In the genomic region with DNA sequence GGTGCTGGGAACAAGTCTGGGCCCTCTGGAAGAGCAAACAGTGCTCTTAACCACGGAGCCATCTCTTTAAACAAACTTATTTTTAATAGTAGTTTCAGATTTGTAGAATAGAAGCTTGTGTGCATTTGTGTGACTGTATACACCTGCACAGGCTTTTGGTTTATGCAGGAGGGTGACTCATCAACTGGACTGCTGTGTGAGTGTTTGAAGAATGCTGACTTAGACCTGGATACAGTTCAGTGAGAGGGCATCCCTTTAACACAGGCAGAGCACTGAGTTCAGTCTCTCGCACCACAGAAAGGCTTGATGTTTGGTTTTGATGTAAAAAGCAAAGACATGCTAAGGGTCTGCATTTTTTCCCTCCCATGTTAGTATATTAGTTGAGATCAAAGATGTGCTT, we compare ENCODE assay signal across 30 mouse cellular contexts.
"Had no signal": no experiment of that assay in that cellular context is flagged by ENCODE, and none has a peak within 500 bp of the region (broad histone marks: within the 10 kb centered on the region; RNA-seq: fewer than 3 reads in every experiment).

No protein-coding gene starts in this region.

- H3K4me1 ChIP-seq: heart, embryonic 10.5 days; heart, embryonic 13.5 days; heart, embryonic 15.5 days; hindbrain, embryonic 10.5 days; hindbrain, embryonic 12.5 days; hindbrain, embryonic 13.5 days; hindbrain, embryonic 15.5 days; intestine, embryonic 15.5 days had no signal

- H3K4me3 ChIP-seq: heart, embryonic 10.5 days; heart, embryonic 12.5 days; heart, embryonic 13.5 days; heart, embryonic 15.5 days; hindbrain, embryonic 10.5 days; hindbrain, embryonic 12.5 days; hindbrain, embryonic 13.5 days; hindbrain, embryonic 15.5 days; intestine, embryonic 15.5 days; layer of hippocampus, adult 2 months; left cerebral cortex, adult 2 months had no signal

- ATAC-seq: hindbrain, embryonic 16.5 days; hindbrain, postnatal 0 days; inflammation-experienced regulatory T-cells, adult 6 months; intestine, embryonic 15.5 days; intestine, embryonic 16.5 days; intestine, postnatal 0 days had no signal

- DNase-seq: heart, postnatal 10 days; heart, postnatal 14 days; heart, postnatal 36 days; heart, postnatal 4 days; kidney, adult 11 months; kidney, postnatal 10 days; kidney, postnatal 14 days; kidney, postnatal 25 days; kidney, postnatal 4 days; layer of hippocampus, adult 9-11 months; layer of hippocampus, postnatal 36 days had no signal

- H3K27ac ChIP-seq: heart, embryonic 10.5 days; heart, embryonic 13.5 days; heart, embryonic 15.5 days; hindbrain, embryonic 10.5 days; hindbrain, embryonic 12.5 days; hindbrain, embryonic 13.5 days; hindbrain, embryonic 14.5 days; hindbrain, embryonic 15.5 days; hindbrain, postnatal 0 days; intestine, embryonic 15.5 days; kidney, postnatal 0 days; layer of hippocampus, adult 2 months; left cerebral cortex, adult 2 months had no signal

- H3K4me2 ChIP-seq: heart, embryonic 11.5 days; heart, embryonic 12.5 days; heart, embryonic 13.5 days; heart, embryonic 15.5 days; hindbrain, embryonic 12.5 days; hindbrain, embryonic 13.5 days; hindbrain, embryonic 14.5 days; hindbrain, embryonic 15.5 days; intestine, embryonic 15.5 days had no signal

- H3K9ac ChIP-seq: heart, embryonic 12.5 days; heart, embryonic 13.5 days; heart, embryonic 15.5 days; hindbrain, embryonic 12.5 days; hindbrain, embryonic 13.5 days; hindbrain, embryonic 14.5 days; hindbrain, embryonic 15.5 days; intestine, embryonic 15.5 days had no signal

- H3K27me3 ChIP-seq: heart, embryonic 12.5 days; heart, embryonic 13.5 days; heart, embryonic 15.5 days; hindbrain, embryonic 12.5 days; hindbrain, embryonic 13.5 days; hindbrain, embryonic 15.5 days; intestine, embryonic 15.5 days had no signal

- H3K9me3 ChIP-seq: heart, embryonic 10.5 days; heart, embryonic 12.5 days; heart, embryonic 13.5 days; heart, embryonic 15.5 days; hindbrain, embryonic 10.5 days; hindbrain, embryonic 12.5 days; hindbrain, embryonic 13.5 days; hindbrain, embryonic 15.5 days; intestine, embryonic 15.5 days had no signal
